Mouse (Mus musculus): Measurements from ENCODE around the gene Ncapd2. TPM values are rescaled to one million over a fixed set of nuclear protein-coding genes. Genes with fewer than 3 reads are reported as not detected.

Ncapd2 gene
- polyA plus RNA-seq (2014; fragmentation: Nextera tagmentation; extraction: Ambion mirVana), result 225 and 271 TPM in 2 replicates

GRCm38 (mm10) chr6:125191332-125192015 is at the start of gene Ncapd2, which contains the start of gene Mrpl51:
Gene Ncapd2, minus strand, starts transcription at chr6:125191701.
Gene Mrpl51, plus strand, starts transcription at chr6:125191801.
- under 1% methylated on average over 54 of the region's 54 CpGs for WGBS
- peak within 1 kb of the TSS; percentile 86 for H3K4me2 ChIP-seq (ENCODE audit: low read depth, low read length, severe bottlenecking)
- no peaks in the 10 kb centered on the region for H3K27me3 ChIP-seq (ENCODE audit: control insufficient read depth, insufficient read depth, low read length)
- peak within 1 kb of the TSS; percentile 68 for H3K4me3 ChIP-seq (ENCODE audit: low read depth, low read length)
- peak within 1 kb of the TSS; percentile 100 for H3K27ac ChIP-seq (ENCODE audit: low read depth, low read length)
- H3K9ac ChIP-seq (ENCODE audit: low read length), result peak within 1 kb of the TSS; percentile 92
- H3K36me3 ChIP-seq (ENCODE audit: control insufficient read depth, insufficient read depth, low read length), result peaks cover 20% of the 10 kb centered on the region; the same call in 1 of the 2 replicates
- peaks cover 5% of the 10 kb centered on the region; the same call in 1 of the 2 replicates for H3K4me1 ChIP-seq (replicated peaks; ENCODE audit: control insufficient read depth, insufficient read depth, low read length)
- peak; percentile 99 for DNase-seq (ENCODE audit: low spot score)
- peak; percentile 96 for ATAC-seq (replicated peaks; ENCODE audit: low FRiP score)
- no peaks in the 10 kb centered on the region for H3K9me3 ChIP-seq (ENCODE audit: control insufficient read depth, low read length)

- ATAC-seq (replicated peaks; ENCODE audit: low FRiP score) (no peak), DNase-seq (ENCODE audit: low spot score) (no peak)
- no peak overlapping the region for H3K27ac ChIP-seq (ENCODE audit: low read depth, low read length)
- H3K4me1 ChIP-seq (replicated peaks; ENCODE audit: control insufficient read depth, insufficient read depth, low read length), result no peaks in the 10 kb centered on the region
- H3K4me2 ChIP-seq (ENCODE audit: low read depth, low read length, severe bottlenecking), result no peak overlapping the region
- H3K9me3 ChIP-seq (ENCODE audit: control insufficient read depth, low read length), result no peaks in the 10 kb centered on the region
- no peak overlapping the region for H3K4me3 ChIP-seq (ENCODE audit: low read depth, low read length)
- H3K27me3 ChIP-seq (ENCODE audit: control insufficient read depth, insufficient read depth, low read length), result no peaks in the 10 kb centered on the region
- H3K36me3 ChIP-seq (ENCODE audit: control insufficient read depth, insufficient read depth, low read length), result no peaks in the 10 kb centered on the region
- H3K9ac ChIP-seq (ENCODE audit: low read length), result no peak overlapping the region
- 90% methylated on average over 5 of the region's 5 CpGs for WGBS
These were observed 49.1 kb upstream of the Ncapd2 start for GRCm38 (mm10) chr6:125240617-125241016.

GRCm38 (mm10) chr6:125239547-125239946 is 48.0 kb upstream of the Ncapd2 start:
- H3K27me3 ChIP-seq (ENCODE audit: control insufficient read depth, insufficient read depth, low read length), result no peaks in the 10 kb centered on the region
- no peak overlapping the region for H3K4me2 ChIP-seq (ENCODE audit: low read depth, low read length, severe bottlenecking)
- H3K4me3 ChIP-seq (ENCODE audit: low read depth, low read length), result no peak overlapping the region
- DNase-seq (ENCODE audit: low spot score) (no peak), ATAC-seq (replicated peaks; ENCODE audit: low FRiP score) (no peak)
- H3K9ac ChIP-seq (ENCODE audit: low read length), result no peak overlapping the region
- WGBS, result 90% methylated on average over 5 of the region's 5 CpGs
- H3K27ac ChIP-seq (ENCODE audit: low read depth, low read length), result no peak overlapping the region
- no peaks in the 10 kb centered on the region for H3K4me1 ChIP-seq (replicated peaks; ENCODE audit: control insufficient read depth, insufficient read depth, low read length)
- no peaks in the 10 kb centered on the region for H3K9me3 ChIP-seq (ENCODE audit: control insufficient read depth, low read length)
- H3K36me3 ChIP-seq (ENCODE audit: control insufficient read depth, insufficient read depth, low read length), result no peaks in the 10 kb centered on the region

- no peak overlapping the region for H3K9ac ChIP-seq (ENCODE audit: low read length)
- no peak overlapping the region for H3K4me3 ChIP-seq (ENCODE audit: low read depth, low read length)
- H3K27me3 ChIP-seq (ENCODE audit: control insufficient read depth, insufficient read depth, low read length), result no peaks in the 10 kb centered on the region
- H3K4me2 ChIP-seq (ENCODE audit: low read depth, low read length, severe bottlenecking), result no peak overlapping the region
- H3K27ac ChIP-seq (ENCODE audit: low read depth, low read length), result no peak overlapping the region
- H3K4me1 ChIP-seq (replicated peaks; ENCODE audit: control insufficient read depth, insufficient read depth, low read length), result no peaks in the 10 kb centered on the region
- ATAC-seq (replicated peaks; ENCODE audit: low FRiP score) (no peak), DNase-seq (ENCODE audit: low spot score) (no peak)
- no peaks in the 10 kb centered on the region for H3K9me3 ChIP-seq (ENCODE audit: control insufficient read depth, low read length)
- WGBS, result 78% methylated on average over 6 of the region's 6 CpGs
- no peaks in the 10 kb centered on the region for H3K36me3 ChIP-seq (ENCODE audit: control insufficient read depth, insufficient read depth, low read length)
These were observed 46.9 kb upstream of the Ncapd2 start for GRCm38 (mm10) chr6:125238396-125238795.

- H3K36me3 ChIP-seq (ENCODE audit: control insufficient read depth, insufficient read depth, low read length), result no peaks in the 10 kb centered on the region
- H3K27me3 ChIP-seq (ENCODE audit: control insufficient read depth, insufficient read depth, low read length), result no peaks in the 10 kb centered on the region
- DNase-seq (ENCODE audit: low spot score) (no peak), ATAC-seq (replicated peaks; ENCODE audit: low FRiP score) (no peak)
- H3K4me3 ChIP-seq (ENCODE audit: low read depth, low read length), result no peak overlapping the region
- no peak overlapping the region for H3K27ac ChIP-seq (ENCODE audit: low read depth, low read length)
- H3K9ac ChIP-seq (ENCODE audit: low read length), result no peak overlapping the region
- no peaks in the 10 kb centered on the region for H3K4me1 ChIP-seq (replicated peaks; ENCODE audit: control insufficient read depth, insufficient read depth, low read length)
- H3K4me2 ChIP-seq (ENCODE audit: low read depth, low read length, severe bottlenecking), result no peak overlapping the region
- WGBS, result 90% methylated on average over 4 of the region's 4 CpGs
- H3K9me3 ChIP-seq (ENCODE audit: control insufficient read depth, low read length), result no peaks in the 10 kb centered on the region
These were observed 45.9 kb upstream of the Ncapd2 start for GRCm38 (mm10) chr6:125237421-125237820.

- WGBS, result 36% methylated on average over 6 of the region's 6 CpGs
- ATAC-seq (replicated peaks; ENCODE audit: low FRiP score) (no peak), DNase-seq (ENCODE audit: low spot score) (no peak)
- Histone ChIP-seq H3K27me3 (ENCODE audit: control insufficient read depth, insufficient read depth, low read length) (no peaks in the 10 kb centered on the region), H3K27ac (ENCODE audit: low read depth, low read length) (no peak within 1 kb of the TSS), H3K9ac (ENCODE audit: low read length) (peak within 1 kb of the TSS; percentile 13; the same call in 1 of the 2 replicates), H3K9me3 (ENCODE audit: control insufficient read depth, low read length) (no peaks in the 10 kb centered on the region), H3K36me3 (ENCODE audit: control insufficient read depth, insufficient read depth, low read length) (no peaks in the 10 kb centered on the region), H3K4me1 (replicated peaks; ENCODE audit: control insufficient read depth, insufficient read depth, low read length) (peaks cover 4% of the 10 kb centered on the region; the same call in 1 of the 2 replicates), H3K4me3 (ENCODE audit: low read depth, low read length) (no peak within 1 kb of the TSS), H3K4me2 (ENCODE audit: low read depth, low read length, severe bottlenecking) (no peak within 1 kb of the TSS)
These were observed 45.3 kb upstream of the Ncapd2 start, which contains the start of gene Cd27 for GRCm38 (mm10) chr6:125236782-125237181. Gene Cd27, minus strand, starts transcription at chr6:125237010.

GRCm38 (mm10) chr6:125236341-125236740 is 44.8 kb upstream of the Ncapd2 start:
- H3K9ac ChIP-seq (ENCODE audit: low read length), result peak overlapping the region; percentile 13; the same call in 1 of the 2 replicates
- DNase-seq (ENCODE audit: low spot score) (no peak), ATAC-seq (replicated peaks; ENCODE audit: low FRiP score) (no peak)
- no peak overlapping the region for H3K4me2 ChIP-seq (ENCODE audit: low read depth, low read length, severe bottlenecking)
- H3K27ac ChIP-seq (ENCODE audit: low read depth, low read length), result no peak overlapping the region
- no peaks in the 10 kb centered on the region for H3K36me3 ChIP-seq (ENCODE audit: control insufficient read depth, insufficient read depth, low read length)
- H3K4me1 ChIP-seq (replicated peaks; ENCODE audit: control insufficient read depth, insufficient read depth, low read length), result peaks cover 8% of the 10 kb centered on the region; the same call in 1 of the 2 replicates
- H3K9me3 ChIP-seq (ENCODE audit: control insufficient read depth, low read length), result no peaks in the 10 kb centered on the region
- H3K27me3 ChIP-seq (ENCODE audit: control insufficient read depth, insufficient read depth, low read length), result no peaks in the 10 kb centered on the region
- no peak overlapping the region for H3K4me3 ChIP-seq (ENCODE audit: low read depth, low read length)
- 41% methylated on average over 6 of the region's 6 CpGs for WGBS

GRCm38 (mm10) chr6:125234520-125234828 is 43.0 kb upstream of the Ncapd2 start:
- ATAC-seq (replicated peaks; ENCODE audit: low FRiP score) (no peak), DNase-seq (ENCODE audit: low spot score) (no peak)
- no peak overlapping the region for H3K27ac ChIP-seq (ENCODE audit: low read depth, low read length)
- no peaks in the 10 kb centered on the region for H3K9me3 ChIP-seq (ENCODE audit: control insufficient read depth, low read length)
- 82% methylated on average over 5 of the region's 5 CpGs for WGBS
- H3K27me3 ChIP-seq (ENCODE audit: control insufficient read depth, insufficient read depth, low read length), result no peaks in the 10 kb centered on the region
- no peak overlapping the region for H3K4me3 ChIP-seq (ENCODE audit: low read depth, low read length)
- no peak overlapping the region for H3K4me2 ChIP-seq (ENCODE audit: low read depth, low read length, severe bottlenecking)
- no peaks in the 10 kb centered on the region for H3K36me3 ChIP-seq (ENCODE audit: control insufficient read depth, insufficient read depth, low read length)
- no peak overlapping the region for H3K9ac ChIP-seq (ENCODE audit: low read length)
- peaks cover 12% of the 10 kb centered on the region; the same call in 1 of the 2 replicates for H3K4me1 ChIP-seq (replicated peaks; ENCODE audit: control insufficient read depth, insufficient read depth, low read length)

All from forebrain, embryonic 11.5 days (tissue).